Mouse (Mus musculus): Measurements from ENCODE around the gene Gm10197.

Gene Gm10197

GRCm38 (mm10) chr19:53359160-53360033 is 12.2 kb downstream of the Gm10197 start:
- DNase-seq (ENCODE audit: low spot score in 2 of 2): peak in 1 of 2 experiments; percentile 47

DNA sequence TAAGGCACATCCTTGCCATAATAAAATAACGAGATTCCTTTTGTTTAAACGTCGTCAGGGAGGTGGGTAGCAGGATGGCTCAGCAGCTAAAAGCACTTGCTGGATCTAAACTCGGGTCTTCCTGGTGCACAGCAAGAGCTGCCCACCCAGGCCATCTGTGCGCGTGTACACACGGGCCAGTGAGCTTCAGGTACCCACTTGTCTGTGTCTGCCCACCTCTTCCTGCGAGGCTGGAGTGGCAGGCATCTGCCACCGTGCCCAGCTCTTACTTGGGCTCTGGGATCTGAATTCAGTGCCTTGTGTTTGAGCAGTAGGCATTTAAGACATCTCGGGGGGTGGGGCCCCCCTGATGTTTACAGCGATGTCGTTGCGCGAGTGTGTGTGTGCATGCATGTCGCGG is 16.5 kb downstream of the Gm10197 start:
- no peak for DNase-seq (ENCODE audit: low spot score in 2 of 2)

DNA sequence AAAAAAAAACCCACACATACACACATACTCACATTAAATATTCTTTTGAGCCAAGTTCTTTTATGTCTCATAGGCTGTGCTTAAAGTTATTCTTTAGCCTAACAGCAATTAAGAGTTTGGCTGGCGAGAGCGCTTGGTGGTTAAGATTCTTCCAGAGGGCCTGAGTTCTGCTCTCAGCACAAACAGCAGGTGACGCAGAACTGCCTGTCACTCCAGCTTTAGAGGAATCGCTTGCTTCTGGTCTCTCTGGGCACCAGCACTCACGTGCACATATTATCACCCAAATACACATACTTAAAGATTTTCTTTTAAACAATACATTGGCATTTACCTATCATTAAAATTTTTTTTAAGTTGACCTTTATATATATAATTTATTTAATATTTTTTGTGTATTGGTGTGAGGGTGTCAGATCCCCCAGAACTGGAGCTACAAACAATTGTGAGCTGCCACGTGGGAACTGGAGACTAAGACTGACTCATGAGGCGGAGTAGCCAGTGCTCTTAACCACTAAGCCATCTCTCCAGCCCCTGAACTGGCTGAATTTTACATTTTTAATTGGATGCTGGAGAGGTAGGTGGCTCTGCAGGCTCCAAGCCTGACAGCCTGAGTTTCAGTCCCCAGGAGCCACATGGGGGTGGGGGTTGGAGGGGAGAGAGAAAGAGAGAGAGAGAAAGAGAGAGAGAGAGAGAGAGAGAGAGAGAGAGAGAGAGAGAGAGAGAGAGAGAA is 17.1 kb downstream of the Gm10197 start:
- no peak for DNase-seq (ENCODE audit: low spot score in 2 of 2)

DNA sequence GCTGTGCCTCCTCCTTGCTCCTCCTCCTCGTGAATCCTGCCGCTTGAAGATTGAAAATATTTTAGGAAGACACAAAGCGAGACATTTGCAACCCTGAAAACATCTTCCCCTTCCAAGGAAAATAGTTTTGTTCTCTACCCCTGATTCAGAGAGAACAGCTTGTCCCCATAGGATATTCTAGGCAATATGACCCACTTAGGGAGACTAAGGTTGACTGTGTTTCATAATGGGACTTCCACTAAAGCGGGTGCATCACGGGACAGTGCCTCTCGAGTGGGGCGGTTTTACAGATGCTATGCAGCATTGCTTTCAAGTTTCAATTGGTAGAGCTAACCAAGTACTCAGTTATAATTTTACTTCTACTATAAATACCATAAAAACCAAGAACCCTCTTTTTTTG is 17.7 kb downstream of the Gm10197 start:
- no peak for DNase-seq (ENCODE audit: low spot score in 2 of 2)

- DNase-seq (ENCODE audit: low spot score in 2 of 2): no peak
These were observed 25.8 kb downstream of the Gm10197 start for GRCm38 (mm10) chr19:53345766-53346165.

- DNase-seq (ENCODE audit: low spot score in 2 of 2): no peak
These were observed 27.5 kb downstream of the Gm10197 start for GRCm38 (mm10) chr19:53344062-53344461.

- no peak for DNase-seq (ENCODE audit: low spot score in 2 of 2)
These were observed 28.2 kb downstream of the Gm10197 start for GRCm38 (mm10) chr19:53343174-53343881.

DNA sequence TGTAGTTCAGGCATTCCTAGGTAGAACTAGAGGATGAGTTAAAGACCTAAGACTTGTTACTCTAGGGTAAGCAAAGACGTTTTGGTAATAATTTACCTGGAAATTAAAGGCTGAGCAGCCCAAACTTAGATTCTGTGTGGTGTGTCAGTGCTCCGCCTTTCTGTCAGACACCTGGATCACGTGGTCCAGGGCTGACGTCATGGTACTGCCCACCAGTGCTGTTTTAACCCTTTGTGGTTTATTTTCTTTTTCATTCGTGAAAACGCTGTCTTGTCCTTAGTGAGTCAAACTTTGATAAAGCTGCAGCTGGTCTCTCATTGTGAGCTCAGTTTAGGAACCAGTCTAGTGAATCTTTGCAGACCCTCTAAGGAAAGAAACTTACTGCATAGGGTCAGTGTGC is 31.1 kb downstream of the Gm10197 start:
- no peak for DNase-seq (ENCODE audit: low spot score in 2 of 2)

DNA sequence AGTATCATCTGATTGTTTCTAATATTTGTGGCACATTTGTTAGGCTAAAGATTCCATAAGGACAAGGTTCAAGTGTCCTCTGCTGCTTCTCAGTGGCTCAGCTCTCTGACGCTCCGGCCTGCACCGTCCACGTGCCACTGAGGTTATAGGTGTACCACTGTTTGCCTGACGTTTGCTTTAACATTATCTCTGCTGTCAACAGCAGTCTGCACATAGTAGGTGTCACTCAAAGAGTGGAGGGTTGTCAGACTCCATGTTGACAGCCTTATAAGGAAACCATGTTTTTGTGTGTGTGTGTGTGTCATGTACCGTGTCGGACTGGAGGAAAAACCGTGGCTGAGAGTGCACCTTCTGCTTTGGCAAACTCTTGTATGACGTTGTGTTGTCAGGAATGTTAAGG is 36.3 kb downstream of the Gm10197 start:
- no peak for DNase-seq (ENCODE audit: low spot score in 2 of 2)

- DNase-seq (ENCODE audit: low spot score in 2 of 2): no peak
These were observed 37.8 kb downstream of the Gm10197 start for GRCm38 (mm10) chr19:53333730-53334129.

DNA sequence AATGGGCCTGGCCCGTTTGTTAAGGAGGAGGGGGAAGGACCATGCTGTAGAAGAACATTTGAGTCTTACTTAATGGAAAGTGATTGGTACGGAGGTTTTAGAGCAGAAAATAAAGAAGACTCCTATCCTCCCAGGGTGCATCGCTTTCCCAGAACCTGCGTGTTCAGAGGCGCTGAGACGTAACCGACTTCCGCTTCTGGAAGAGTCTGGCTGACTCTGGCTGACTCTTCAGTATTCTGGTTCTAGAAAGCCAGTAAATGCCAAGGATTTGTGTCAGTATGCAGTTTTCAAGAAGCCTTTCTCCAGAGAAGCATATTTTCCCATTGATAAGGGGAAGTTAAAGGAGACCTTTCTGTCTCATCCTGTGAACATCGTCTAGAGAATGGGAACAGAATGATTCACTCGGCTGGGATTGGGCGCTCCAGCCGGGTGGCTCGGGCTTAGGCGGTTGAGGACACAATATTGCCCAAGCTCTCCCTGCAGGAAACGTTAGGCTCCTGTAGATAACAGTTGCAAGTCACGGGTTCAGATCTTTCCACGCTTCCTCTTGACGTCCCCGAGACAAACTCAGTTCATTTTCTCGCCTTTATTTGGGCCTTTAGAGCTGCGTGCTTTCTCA is 39.6 kb downstream of the Gm10197 start:
- DNase-seq (ENCODE audit: low spot score in 2 of 2): no peak

DNA sequence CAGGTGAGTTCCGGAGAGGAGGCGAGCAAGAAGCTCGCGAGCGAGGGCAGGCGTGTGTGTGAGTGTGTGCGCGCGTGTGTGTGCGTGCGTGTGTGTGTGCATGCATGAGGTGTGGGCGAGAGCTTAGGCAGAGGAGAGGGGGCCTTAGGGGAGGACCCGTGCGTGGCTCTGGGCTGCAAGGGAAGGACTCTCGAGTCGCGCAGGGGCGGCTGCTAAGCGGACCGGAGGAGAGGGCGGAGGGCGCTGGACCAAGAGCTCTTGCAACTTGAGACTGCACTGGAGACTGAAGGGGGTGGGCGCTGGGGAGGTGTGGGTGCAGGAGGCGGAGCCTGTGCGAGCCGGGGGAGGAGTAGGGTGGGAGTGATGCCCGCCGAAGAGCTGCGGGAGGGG is 41.6 kb downstream of the Gm10197 start:
- peak; percentile 50 to 60 for DNase-seq (ENCODE audit: low spot score in 2 of 2)

GRCm38 (mm10) chr19:53329221-53329991 is 42.2 kb downstream of the Gm10197 start:
- peak; percentile 78 to 81 for DNase-seq (ENCODE audit: low spot score in 2 of 2)

- no peak for DNase-seq (ENCODE audit: low spot score in 2 of 2)
These were observed 43.5 kb downstream of the Gm10197 start for GRCm38 (mm10) chr19:53328116-53328515.

DNA sequence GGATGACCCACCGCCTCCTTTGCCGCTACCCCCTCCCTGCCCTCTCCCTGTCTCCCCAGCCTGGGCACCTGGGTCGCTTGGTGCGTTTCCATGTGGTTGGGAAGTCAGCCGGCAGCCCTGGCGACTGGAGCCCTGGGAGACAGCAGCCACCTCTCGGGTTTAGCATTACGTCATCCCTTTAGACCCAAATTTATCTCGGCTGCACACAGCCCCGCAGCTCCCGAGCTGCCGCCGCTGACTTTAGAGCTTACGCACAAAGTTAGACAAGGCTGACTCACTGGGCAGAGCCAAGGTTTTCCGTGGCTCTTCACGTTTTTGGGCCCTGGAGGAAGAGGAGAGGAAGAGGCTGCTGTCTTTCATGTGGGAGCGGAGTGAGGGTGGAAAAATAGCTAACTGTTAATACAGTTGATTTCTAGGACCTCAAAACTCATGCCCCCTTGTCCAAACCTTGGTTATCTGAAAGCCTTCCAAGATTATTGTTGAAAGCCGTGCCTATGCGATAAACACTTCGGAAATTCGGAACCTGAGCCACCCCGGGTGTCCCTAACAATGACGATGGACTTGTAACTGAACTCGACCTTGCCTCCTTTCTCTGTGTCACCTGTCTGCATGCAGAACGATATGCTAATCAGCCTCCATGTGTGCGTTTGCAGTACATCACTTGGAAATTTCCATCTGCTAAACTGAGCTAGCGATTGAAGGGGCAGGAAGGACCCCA is 45.8 kb downstream of the Gm10197 start:
- peak; percentile 57 to 74 for DNase-seq (ENCODE audit: low spot score in 2 of 2)

- no peak for DNase-seq (ENCODE audit: low spot score in 2 of 2)
These were observed 46.7 kb downstream of the Gm10197 start for GRCm38 (mm10) chr19:53324866-53325265.

DNA sequence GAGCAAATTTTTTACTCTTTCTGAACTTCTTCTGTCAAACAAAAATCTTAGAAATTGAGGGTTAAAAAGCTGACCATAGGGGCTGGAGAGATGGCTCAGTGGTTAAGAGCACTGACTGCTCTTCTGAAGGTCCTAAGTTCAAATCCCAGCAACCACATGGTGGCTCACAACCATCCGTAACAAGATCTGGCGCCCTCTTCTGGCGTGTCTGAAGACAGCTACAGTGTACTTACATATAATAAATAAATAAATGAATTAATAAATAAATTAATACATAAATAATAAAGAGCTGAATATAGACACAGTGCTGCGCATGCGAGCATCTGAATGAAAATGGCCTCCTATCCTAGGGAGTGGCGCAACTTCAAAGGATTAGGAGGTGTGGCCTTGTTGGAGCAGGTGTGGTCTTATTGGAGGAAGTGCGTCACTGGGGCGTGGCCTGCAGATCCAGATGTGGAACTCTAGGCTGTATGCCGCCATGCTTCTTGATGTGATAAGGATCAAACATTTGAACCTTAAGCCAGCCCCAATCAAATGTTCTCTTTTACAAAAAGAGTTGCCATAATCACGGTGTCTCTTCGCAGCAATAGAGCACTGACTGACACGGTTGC is 49.0 kb downstream of the Gm10197 start:
- no peak for DNase-seq (ENCODE audit: low spot score in 2 of 2)

All from frontal cortex, postnatal 14 days (tissue).